Mouse (Mus musculus): ENCODE data around the gene Gpr62.

- TF ChIP-seq GATA1 (IDR thresholded peaks at IDR 0.05; ENCODE audit: borderline replicate concordance, low read length): no peak
- no peak for TF ChIP-seq FLI1 (IDR thresholded peaks at IDR 0.05; ENCODE audit: low read length)
Observed at GRCm38 (mm10) chr9:106466721-106467120, 983 bp upstream of the Gpr62 start.
